Mouse (Mus musculus): ENCODE results near the gene Kif2a. TPM values are rescaled to one million over a fixed set of nuclear protein-coding genes. Genes with fewer than 3 reads are reported as not detected.
A peak's percentile ranks its signal among the peaks of the same experiment; 100 is the strongest.

Kif2a gene
- polyA plus RNA-seq, 2 experiments, result 16.2 to 19.2 TPM

- Histone ChIP-seq H3K4me1 (replicated peaks; ENCODE audit: control insufficient read depth in 2 of 2, insufficient read depth in 2 of 2, low read length in 1 of 2) (peaks cover 0 to 3% of the 10 kb centered on the region in 2 experiments; a peak in 2 of 4 replicates), H3K36me3 (replicated peaks; ENCODE audit: control insufficient read depth, insufficient read depth, low read depth) (no peaks in the 10 kb centered on the region), H3K27ac (no peak overlapping the region), H3K4me2 (ENCODE audit: low read depth) (no peak overlapping the region), H3K27me3 (ENCODE audit: control insufficient read depth, insufficient read depth, low read length) (no peaks in the 10 kb centered on the region), H3K9me3 (ENCODE audit: control insufficient read depth, low read length) (no peaks in the 10 kb centered on the region), H3K4me3 (ENCODE audit: insufficient read depth in 1 of 2, low read depth in 2 of 2, low read length in 2 of 2) (no peak overlapping the region), H3K9ac (replicated peaks) (no peak overlapping the region)
- DNase-seq (ENCODE audit: low read depth in 3 of 3, low spot score in 3 of 3), result no peak
- no peak for ATAC-seq (ENCODE audit: insufficient read depth)
- WGBS (ENCODE audit: insufficient replicate concordance), result 27% methylated on average over 3 of the region's 3 CpGs
- TF ChIP-seq EP300 (IDR thresholded peaks at IDR 0.05; ENCODE audit: low read depth) (no peak), CTCF (IDR thresholded peaks at IDR 0.05; ENCODE audit: low read depth) (no peak)
Observed at GRCm38 (mm10) chr13:107051342-107051741, 29.4 kb upstream of the Kif2a start.

- ATAC-seq (ENCODE audit: insufficient read depth) (0 out of 2 replicates have a peak, but pooled peaks have one; percentile 17), DNase-seq (ENCODE audit: low read depth in 3 of 3, low spot score in 3 of 3) (no peak)
- no peak overlapping the region for H3K4me2 ChIP-seq (ENCODE audit: low read depth)
- no peaks in the 10 kb centered on the region for H3K9me3 ChIP-seq (ENCODE audit: control insufficient read depth, low read length)
- TF ChIP-seq EP300 (IDR thresholded peaks at IDR 0.05; ENCODE audit: low read depth) (no peak), CTCF (IDR thresholded peaks at IDR 0.05; ENCODE audit: low read depth) (no peak)
- no peak overlapping the region for H3K27ac ChIP-seq
- no peaks in the 10 kb centered on the region for H3K36me3 ChIP-seq (replicated peaks; ENCODE audit: control insufficient read depth, insufficient read depth, low read depth)
- no peaks in the 10 kb centered on the region for H3K27me3 ChIP-seq (ENCODE audit: control insufficient read depth, insufficient read depth, low read length)
- H3K9ac ChIP-seq (replicated peaks), result no peak overlapping the region
- peaks cover 0 to 8% of the 10 kb centered on the region in 2 experiments; a peak in 3 of 4 replicates for H3K4me1 ChIP-seq (replicated peaks; ENCODE audit: control insufficient read depth in 2 of 2, insufficient read depth in 2 of 2, low read length in 1 of 2)
- no peak overlapping the region for H3K4me3 ChIP-seq (ENCODE audit: insufficient read depth in 1 of 2, low read depth in 2 of 2, low read length in 2 of 2)
- 15% methylated on average over 5 of the region's 5 CpGs for WGBS (ENCODE audit: insufficient replicate concordance)
Observed at GRCm38 (mm10) chr13:107044229-107044628, 22.3 kb upstream of the Kif2a start.

DNA sequence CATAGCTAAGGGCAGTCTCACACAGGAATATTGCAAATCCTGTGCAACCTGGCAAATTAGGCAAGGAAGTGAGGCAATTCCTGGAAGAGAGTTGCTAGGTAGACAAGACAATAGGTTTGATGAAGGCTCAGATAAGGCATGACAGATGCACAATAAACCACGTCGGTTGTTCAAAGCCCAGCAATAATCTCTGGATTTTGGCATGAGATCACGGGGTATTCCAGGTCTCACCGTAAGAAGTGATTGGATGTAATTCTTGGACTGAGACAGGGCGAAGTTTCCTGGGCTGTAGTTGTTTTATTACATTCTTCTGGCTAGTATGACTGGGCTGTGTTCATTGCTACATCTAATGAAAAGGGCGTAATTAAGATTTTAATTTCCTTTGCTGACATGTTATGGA is 20.6 kb upstream of the Kif2a start:
- ATAC-seq (ENCODE audit: insufficient read depth) (no peak), DNase-seq (ENCODE audit: low read depth in 3 of 3, low spot score in 3 of 3) (no peak)
- TF ChIP-seq CTCF (IDR thresholded peaks at IDR 0.05; ENCODE audit: low read depth), result no peak

DNA sequence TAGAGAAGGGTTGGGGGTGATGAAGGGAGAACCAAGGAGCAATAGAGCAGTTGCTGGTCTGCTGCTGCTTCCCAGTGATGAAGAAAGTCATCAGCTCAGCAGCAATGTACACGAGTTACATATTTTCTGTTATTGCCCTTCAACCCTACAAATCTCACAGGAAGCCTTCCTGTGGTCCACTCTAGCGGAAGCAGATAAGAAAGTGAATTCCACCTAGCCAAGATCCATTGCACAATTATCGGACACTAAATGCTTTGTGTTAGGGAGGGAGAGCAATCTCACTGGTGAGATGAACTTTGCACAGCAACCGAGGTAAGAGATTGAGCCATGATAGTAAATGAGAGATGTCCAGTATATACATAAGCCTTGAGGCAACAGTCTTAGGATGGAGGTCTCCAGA is 17.6 kb upstream of the Kif2a start:
- H3K9me3 ChIP-seq (ENCODE audit: control insufficient read depth, low read length), result no peaks in the 10 kb centered on the region
- H3K36me3 ChIP-seq (replicated peaks; ENCODE audit: control insufficient read depth, insufficient read depth, low read depth), result no peaks in the 10 kb centered on the region
- H3K4me3 ChIP-seq (ENCODE audit: insufficient read depth in 1 of 2, low read depth in 2 of 2, low read length in 2 of 2), result no peak overlapping the region
- H3K4me2 ChIP-seq (ENCODE audit: low read depth), result no peak overlapping the region
- no peak overlapping the region for H3K27ac ChIP-seq
- ATAC-seq (ENCODE audit: insufficient read depth), result no peak
- no peaks in the 10 kb centered on the region for H3K27me3 ChIP-seq (ENCODE audit: control insufficient read depth, insufficient read depth, low read length)
- no peak for DNase-seq (ENCODE audit: low read depth in 3 of 3, low spot score in 3 of 3)
- H3K9ac ChIP-seq (replicated peaks), result no peak overlapping the region
- WGBS (ENCODE audit: insufficient replicate concordance), result 30% methylated on average over 4 of the region's 4 CpGs
- H3K4me1 ChIP-seq (replicated peaks; ENCODE audit: control insufficient read depth in 2 of 2, insufficient read depth in 2 of 2, low read length in 1 of 2), result peaks cover 0 to 19% of the 10 kb centered on the region in 2 experiments; a peak in 3 of 4 replicates
- no peak for TF ChIP-seq CTCF (IDR thresholded peaks at IDR 0.05; ENCODE audit: low read depth)
- no peak for TF ChIP-seq EP300 (IDR thresholded peaks at IDR 0.05; ENCODE audit: low read depth)

More for the DNA sequence above, 20.6 kb upstream of the Kif2a start:
- Histone ChIP-seq H3K36me3 (replicated peaks; ENCODE audit: control insufficient read depth, insufficient read depth, low read depth) (no peaks in the 10 kb centered on the region), H3K4me2 (ENCODE audit: low read depth) (no peak overlapping the region), H3K4me1 (replicated peaks; ENCODE audit: control insufficient read depth in 2 of 2, insufficient read depth in 2 of 2, low read length in 1 of 2) (peaks cover 0 to 8% of the 10 kb centered on the region in 2 experiments; a peak in 3 of 4 replicates), H3K4me3 (ENCODE audit: insufficient read depth in 1 of 2, low read depth in 2 of 2, low read length in 2 of 2) (no peak overlapping the region), H3K27ac (no peak overlapping the region), H3K27me3 (ENCODE audit: control insufficient read depth, insufficient read depth, low read length) (no peaks in the 10 kb centered on the region), H3K9ac (replicated peaks) (no peak overlapping the region), H3K9me3 (ENCODE audit: control insufficient read depth, low read length) (no peaks in the 10 kb centered on the region)
- WGBS (ENCODE audit: insufficient replicate concordance), result 69% methylated on average over 6 of the region's 6 CpGs

DNA sequence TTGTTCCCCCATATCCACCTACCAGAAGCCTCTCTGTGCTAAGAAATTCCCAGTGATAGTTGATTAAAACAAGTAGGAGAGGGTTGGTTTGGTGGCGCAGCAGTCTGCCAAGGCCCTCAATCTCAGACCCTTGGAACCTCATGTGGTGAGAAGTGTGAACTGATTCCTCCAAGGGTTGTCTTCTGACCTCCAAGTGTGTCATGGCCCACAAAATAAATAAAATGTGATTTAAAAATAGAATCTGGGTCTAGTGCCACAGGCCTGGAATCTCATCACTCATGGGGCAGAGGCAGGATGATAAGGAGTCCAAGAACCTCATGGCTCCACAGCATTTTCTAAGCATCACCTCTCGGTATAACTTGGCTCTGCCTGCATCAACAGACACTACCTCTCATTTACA is 16.4 kb upstream of the Kif2a start:
- no peak for ATAC-seq (ENCODE audit: insufficient read depth)
- TF ChIP-seq CTCF (IDR thresholded peaks at IDR 0.05; ENCODE audit: low read depth) (no peak), EP300 (IDR thresholded peaks at IDR 0.05; ENCODE audit: low read depth) (no peak)
- Histone ChIP-seq H3K27me3 (ENCODE audit: control insufficient read depth, insufficient read depth, low read length) (no peaks in the 10 kb centered on the region), H3K4me1 (replicated peaks; ENCODE audit: control insufficient read depth in 2 of 2, insufficient read depth in 2 of 2, low read length in 1 of 2) (peaks cover 0 to 12% of the 10 kb centered on the region in 2 experiments; a peak in 3 of 4 replicates), H3K4me3 (ENCODE audit: insufficient read depth in 1 of 2, low read depth in 2 of 2, low read length in 2 of 2) (no peak overlapping the region), H3K9ac (replicated peaks) (no peak overlapping the region), H3K9me3 (ENCODE audit: control insufficient read depth, low read length) (no peaks in the 10 kb centered on the region), H3K4me2 (ENCODE audit: low read depth) (no peak overlapping the region), H3K36me3 (replicated peaks; ENCODE audit: control insufficient read depth, insufficient read depth, low read depth) (no peaks in the 10 kb centered on the region), H3K27ac (no peak overlapping the region)
- no peak for DNase-seq (ENCODE audit: low read depth in 3 of 3, low spot score in 3 of 3)
- 71% methylated on average over 2 of the region's 2 CpGs for WGBS (ENCODE audit: insufficient replicate concordance)
